Mouse (Mus musculus): Measurements from ENCODE around the gene Eepd1.

DNA sequence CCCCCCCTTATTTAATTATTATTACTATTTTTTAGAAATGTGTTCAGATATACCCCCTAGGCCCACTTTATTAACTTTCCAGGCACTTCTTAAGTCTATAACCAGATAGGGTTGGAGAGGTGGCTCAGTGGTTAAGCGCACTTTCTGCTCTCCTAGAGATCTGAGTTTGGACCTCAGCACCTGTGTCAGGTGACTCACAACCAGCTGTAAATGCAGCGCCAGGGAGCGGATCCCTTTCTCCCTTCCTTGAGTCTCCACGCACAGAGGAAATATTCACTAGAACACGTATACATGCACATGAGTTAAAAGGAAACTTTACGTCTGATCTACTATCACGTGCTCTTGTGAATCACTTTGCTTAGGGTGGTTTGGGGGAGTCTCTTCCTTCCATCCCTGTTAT, 88.7 kb downstream of the Eepd1 start:
- no peak for TF ChIP-seq CTCF (IDR thresholded peaks at IDR 0.05; ENCODE audit: extremely low read depth, insufficient read depth, insufficient read length, insufficient replicate concordance)
- TF ChIP-seq POLR2A (IDR thresholded peaks at IDR 0.05; ENCODE audit: low read depth, low read length), result no peak

All from spleen, adult 2 months (tissue).